Mouse (Mus musculus): Measurements from ENCODE around the gene Pcnx. TPM values are rescaled to one million over a fixed set of nuclear protein-coding genes. Genes with fewer than 3 reads are reported as not detected.

The Pcnx gene
- total RNA-seq, 2 experiments from 2014 or later = 71.6 to 86.7 TPM

- DNase-seq = no peak
Measured at GRCm38 (mm10) chr12:81907741-81908357, 48.0 kb downstream of the Pcnx start.

- no peak for DNase-seq
Measured at GRCm38 (mm10) chr12:81910439-81910838, 50.6 kb downstream of the Pcnx start.

DNA sequence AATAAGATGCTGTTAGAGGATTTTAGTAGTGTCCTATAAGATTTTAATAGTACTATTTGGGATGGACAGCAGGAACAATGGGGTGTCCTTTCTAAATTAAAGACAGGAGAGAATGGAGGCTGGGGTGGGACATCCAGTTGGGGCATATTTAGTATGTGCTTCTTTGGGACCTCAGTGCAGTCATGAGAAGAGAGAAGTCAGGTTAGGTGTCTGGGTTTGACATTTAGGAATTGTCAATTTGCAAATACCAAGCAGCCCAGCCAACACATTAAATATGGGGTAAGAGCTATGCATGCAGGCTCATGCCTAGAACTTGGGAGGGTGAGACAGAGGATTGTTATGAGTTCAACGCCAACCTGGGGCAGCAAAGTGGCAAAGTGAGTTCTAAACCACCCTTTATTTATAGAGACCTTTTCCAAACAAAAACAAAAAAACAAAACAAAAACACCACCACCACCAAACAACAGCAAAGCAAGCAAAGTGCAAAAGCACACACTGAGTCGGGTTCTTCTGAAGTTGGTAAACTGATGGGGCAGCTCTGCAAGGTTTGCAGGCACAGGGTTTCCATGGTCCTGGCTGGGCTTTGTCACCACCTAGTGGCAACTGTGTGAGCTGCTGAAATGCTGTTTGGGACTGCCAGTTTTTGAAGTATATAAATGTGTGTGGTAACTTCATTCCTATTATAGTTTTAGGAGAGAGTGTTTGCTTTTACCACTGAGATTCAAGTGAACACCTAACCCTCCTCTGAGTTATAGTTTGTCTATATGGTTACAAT is 55.5 kb downstream of the Pcnx start:
- peak; percentile 85 for DNase-seq

DNA sequence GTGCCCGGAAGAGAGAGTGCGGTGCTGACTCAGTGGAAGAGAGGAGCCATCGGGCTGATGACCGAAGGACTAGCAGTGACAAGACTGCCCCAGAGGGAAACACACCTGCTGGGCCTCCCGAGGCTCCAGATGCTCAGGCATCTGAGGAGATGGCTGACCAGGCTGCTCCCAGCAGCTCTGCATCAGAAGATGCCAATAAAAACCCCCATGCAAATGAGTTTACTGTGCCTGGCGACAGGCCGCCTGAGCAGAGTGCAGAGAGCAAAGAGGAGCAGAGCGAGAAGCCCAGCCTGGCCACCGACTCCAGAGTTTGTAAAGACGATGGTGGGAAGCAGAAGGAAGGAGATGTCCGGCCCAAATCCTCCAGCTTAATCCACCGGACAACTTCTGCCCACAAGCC is 58.5 kb downstream of the Pcnx start:
- no peak for DNase-seq

- DNase-seq = no peak
Measured at GRCm38 (mm10) chr12:81918886-81919285, 59.1 kb downstream of the Pcnx start.

DNA sequence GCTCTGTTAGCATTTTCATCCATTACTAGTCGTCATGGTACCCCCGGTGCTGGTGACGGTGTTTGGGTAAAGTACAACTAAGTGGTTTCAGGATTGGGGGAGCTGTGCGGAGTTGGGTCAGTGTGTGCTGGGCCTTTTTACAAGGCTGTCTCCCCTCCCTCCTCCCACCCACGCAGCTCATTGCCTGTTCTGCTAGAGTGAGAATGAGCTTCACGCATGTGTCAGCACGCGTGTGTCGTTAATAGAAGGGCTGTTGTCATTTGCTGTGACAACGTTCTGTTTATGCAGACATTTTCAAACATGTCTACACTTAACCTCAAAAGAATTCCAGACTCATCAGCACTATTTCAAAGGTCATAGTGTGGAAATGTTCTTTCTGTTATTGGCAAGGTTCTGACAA is 60.2 kb downstream of the Pcnx start:
- no peak for DNase-seq

DNA sequence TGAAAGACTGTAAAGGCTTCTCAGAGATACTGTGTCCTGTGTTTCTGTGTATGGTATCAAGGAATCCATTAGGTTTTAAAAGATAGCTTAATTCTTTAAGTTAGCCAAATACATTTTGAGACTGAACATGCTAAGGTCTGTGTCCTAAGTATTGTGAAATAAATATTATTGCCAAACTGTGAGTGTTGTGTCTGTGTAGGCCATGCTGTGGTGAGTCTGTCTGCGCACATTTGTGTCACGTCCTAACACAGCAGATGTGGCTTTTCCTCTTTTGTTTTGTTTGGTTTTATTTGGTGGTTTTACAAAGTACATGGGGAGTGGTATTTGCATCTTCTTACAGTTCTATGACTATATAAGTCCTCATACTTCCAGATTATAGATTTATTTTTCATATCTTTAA is 60.8 kb downstream of the Pcnx start:
- no peak for DNase-seq

DNA sequence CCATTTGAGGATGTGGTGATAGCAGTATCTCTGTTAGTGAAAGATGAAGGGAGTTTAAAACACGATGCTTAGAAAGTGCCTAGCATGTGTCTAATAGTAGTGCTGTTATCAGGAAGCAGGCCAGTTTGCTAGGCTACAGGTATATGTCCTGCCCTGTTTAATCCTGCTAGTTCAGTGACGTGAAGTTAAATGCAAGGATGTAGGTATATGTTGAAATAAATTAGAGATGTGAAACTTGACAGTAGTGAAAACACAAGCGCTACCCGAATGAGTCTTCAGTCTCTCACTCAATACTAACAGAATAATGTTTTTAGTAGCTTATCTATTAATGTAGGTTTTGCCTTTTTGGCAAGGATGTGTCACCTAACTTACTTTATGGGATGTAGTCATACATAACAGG is 62.0 kb downstream of the Pcnx start:
- DNase-seq = no peak

GRCm38 (mm10) chr12:81922838-81923237 is 63.0 kb downstream of the Pcnx start:
- DNase-seq = no peak

- DNase-seq = no peak
Measured at GRCm38 (mm10) chr12:81927163-81927562, 67.3 kb downstream of the Pcnx start.

DNA sequence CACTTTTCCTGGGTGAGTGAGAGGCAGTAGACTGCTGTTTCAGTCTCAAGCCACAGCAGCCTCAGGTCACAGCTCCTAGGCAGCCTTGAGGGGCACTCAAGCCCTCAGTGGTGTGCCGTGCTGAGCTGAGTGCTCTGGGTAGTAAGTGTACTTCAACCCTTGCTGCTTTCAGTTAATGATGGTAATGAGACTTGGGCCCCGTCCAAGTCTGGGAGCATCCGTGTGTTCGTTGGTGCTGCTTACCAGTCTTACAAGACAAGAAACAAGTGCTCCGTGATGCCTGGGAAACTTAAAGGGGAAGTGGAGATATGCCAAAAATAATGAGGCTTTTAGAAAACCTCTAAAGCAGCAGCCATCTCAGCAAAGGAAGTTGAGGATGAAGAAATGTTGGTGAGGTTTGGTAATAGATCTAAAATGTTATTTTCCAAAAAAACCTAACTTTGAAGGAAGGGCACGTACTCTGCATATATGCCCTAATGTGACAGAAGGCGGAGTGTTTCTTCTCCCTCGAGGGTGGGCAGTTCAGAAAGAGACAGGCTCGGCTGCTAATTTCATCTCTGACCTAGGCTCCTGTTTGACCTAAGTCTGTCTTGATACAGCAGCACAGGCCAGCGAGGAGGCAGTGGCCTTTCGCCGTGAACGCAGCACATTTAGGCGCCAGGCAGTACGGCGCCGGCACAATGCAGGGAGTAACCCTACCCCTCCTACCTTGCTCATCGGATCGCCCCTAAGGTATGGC is 68.0 kb downstream of the Pcnx start:
- no peak for DNase-seq

GRCm38 (mm10) chr12:81928382-81928770 is 68.6 kb downstream of the Pcnx start:
- no peak for DNase-seq

GRCm38 (mm10) chr12:81932015-81932414 is 72.2 kb downstream of the Pcnx start:
- no peak for DNase-seq

GRCm38 (mm10) chr12:81933430-81933829 is 73.6 kb downstream of the Pcnx start:
- DNase-seq = no peak

DNA sequence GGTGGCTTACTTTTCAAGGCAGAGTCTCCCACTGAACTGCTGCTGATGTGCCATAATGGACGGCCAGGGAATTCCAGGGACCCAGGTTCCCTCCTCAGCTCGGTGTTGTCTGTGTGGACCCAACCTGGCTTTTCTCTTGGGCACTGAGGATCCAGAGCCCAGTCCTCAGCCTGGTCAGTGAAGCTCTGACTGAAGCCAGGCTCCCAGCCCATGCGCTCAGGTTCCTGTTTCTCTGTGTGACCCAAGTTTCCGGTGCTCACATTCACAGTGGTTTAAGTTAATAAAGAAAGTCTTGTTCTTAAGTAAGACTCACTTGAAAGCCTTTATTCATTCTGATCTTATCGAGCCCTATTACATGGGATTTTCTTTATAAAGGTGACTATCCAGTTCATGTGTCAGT is 74.7 kb downstream of the Pcnx start:
- DNase-seq = no peak

- DNase-seq = no peak
Measured at GRCm38 (mm10) chr12:81936066-81936465, 76.2 kb downstream of the Pcnx start.

- no peak for DNase-seq
Measured at GRCm38 (mm10) chr12:81941191-81941590, 81.4 kb downstream of the Pcnx start.

- no peak for DNase-seq
Measured at GRCm38 (mm10) chr12:81943331-81944062, 83.7 kb downstream of the Pcnx start.

- no peak for DNase-seq
Measured at GRCm38 (mm10) chr12:81949026-81949425, 89.2 kb downstream of the Pcnx start.

GRCm38 (mm10) chr12:81950016-81950415 is 90.2 kb downstream of the Pcnx start:
- no peak for DNase-seq

GRCm38 (mm10) chr12:81958351-81958750 is 98.5 kb downstream of the Pcnx start:
- DNase-seq = peak; percentile 39

DNA sequence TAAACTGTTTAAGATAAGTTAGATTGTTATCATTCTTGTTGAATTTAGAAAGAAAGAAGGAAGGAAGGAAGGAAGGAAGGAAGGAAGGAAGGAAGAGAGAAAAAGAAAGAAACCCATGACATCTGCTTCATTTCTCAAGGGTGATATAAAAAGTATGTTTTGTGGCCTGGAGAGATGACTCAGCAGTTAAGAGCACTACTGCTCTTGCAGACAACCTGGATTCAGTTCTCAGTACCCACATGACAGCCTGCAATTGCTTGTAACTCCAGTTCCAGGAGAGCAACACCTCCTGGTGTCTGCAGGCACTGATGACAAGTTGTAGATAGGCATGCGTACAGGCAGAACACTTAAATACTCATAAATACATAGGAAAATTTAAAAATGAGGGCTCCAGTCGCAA is 105.6 kb downstream of the Pcnx start:
- no peak for DNase-seq

All from heart, postnatal 4 days (tissue).